ENCODE assay signal across 18 mouse cellular contexts in genomic region chr6:128039077-128039766, GRCm38 (mm10).
"Had no signal": no experiment of that assay in that cellular context is flagged by ENCODE, and none has a peak within 500 bp of the region (broad histone marks: within the 10 kb centered on the region; RNA-seq: fewer than 3 reads in every experiment).

No protein-coding gene starts in this region.

- DNase-seq: kidney, adult 18-20 months; kidney, postnatal 10 days; layer of hippocampus, postnatal 36 days; lung, adult 2 months; lung, postnatal 14 days; lung, postnatal 4 days; midbrain, embryonic 14.5 days; retina, postnatal 1 day; right cerebral cortex, postnatal 25 days; thymus, adult 18-20 months; thymus, postnatal 4 days had no signal

- H3K36me3 ChIP-seq: limb, embryonic 13.5 days; liver, embryonic 12.5 days; liver, embryonic 15.5 days; neural tube, embryonic 13.5 days had no signal

- H3K9ac ChIP-seq: limb, embryonic 13.5 days; liver, embryonic 12.5 days; liver, embryonic 15.5 days; neural tube, embryonic 13.5 days had no signal

- H3K9me3 ChIP-seq: limb, embryonic 13.5 days; liver, embryonic 12.5 days; liver, embryonic 15.5 days; neural tube, embryonic 13.5 days had no signal

- H3K27me3 ChIP-seq: limb, embryonic 13.5 days had no signal

- H3K27ac ChIP-seq: left cerebral cortex, adult 2 months; limb, embryonic 13.5 days; liver, embryonic 12.5 days; liver, embryonic 15.5 days; neural tube, embryonic 13.5 days had no signal

- H3K4me2 ChIP-seq: limb, embryonic 13.5 days; liver, embryonic 12.5 days; liver, embryonic 15.5 days; midbrain, embryonic 11.5 days; neural tube, embryonic 13.5 days had no signal

- H3K4me3 ChIP-seq: left cerebral cortex, adult 2 months; limb, embryonic 13.5 days; liver, embryonic 12.5 days; liver, embryonic 15.5 days; neural tube, embryonic 13.5 days had no signal

- ATAC-seq: intestine, embryonic 16.5 days; liver, embryonic 12.5 days had no signal
